Comparison of ENCODE assay signal across 12 mouse cellular contexts in genomic region chr3:97811158-97811557, GRCm38 (mm10).
A peak's percentile ranks its signal among the peaks of the same experiment; 100 is the strongest.
DNase-seq lines count a peak whose midpoint lies in the region; ATAC-seq and TF ChIP-seq lines count a peak whose summit lies in the region.
"Had no signal": no experiment of that assay in that cellular context is flagged by ENCODE, and none has a peak within 500 bp of the region (broad histone marks: within the 10 kb centered on the region; RNA-seq: fewer than 3 reads in every experiment).

No protein-coding gene starts in this region.

- peak overlapping the region; percentile 38 for H3K4me2 ChIP-seq in heart, postnatal 0 days (ENCODE audit: low read depth, low read length)
- H3K4me2 ChIP-seq in midbrain, embryonic 15.5 days: no peak overlapping the region
- H3K4me2 ChIP-seq in midbrain, embryonic 14.5 days (ENCODE audit: low read length): no peak overlapping the region
- H3K4me2 ChIP-seq in stomach, embryonic 14.5 days (replicated peaks; ENCODE audit: low read depth, low read length): no peak overlapping the region

- peak; percentile 43; the same call in 1 of the 2 replicates for ATAC-seq in heart, postnatal 0 days (ENCODE audit: insufficient read depth, low read depth)
- peak; percentile 53 for ATAC-seq in midbrain, embryonic 15.5 days (replicated peaks)
- no peak for ATAC-seq in midbrain, embryonic 14.5 days (ENCODE audit: low FRiP score, low TSS enrichment)
- 0 out of 2 replicates have a peak, but pooled peaks have one; percentile 12 for ATAC-seq in stomach, embryonic 14.5 days (ENCODE audit: insufficient number of reproducible peaks, insufficient read depth, low FRiP score, low read depth)

- peaks cover 46% of the 10 kb centered on the region for H3K4me1 ChIP-seq in heart, postnatal 0 days (ENCODE audit: control insufficient read depth, insufficient read depth)
- peaks cover 14% of the 10 kb centered on the region; the same call in 1 of the 2 replicates for H3K4me1 ChIP-seq in midbrain, embryonic 15.5 days
- H3K4me1 ChIP-seq in midbrain, embryonic 14.5 days (ENCODE audit: control insufficient read depth, insufficient read depth, low read length): no peaks in the 10 kb centered on the region
- no peaks in the 10 kb centered on the region for H3K4me1 ChIP-seq in stomach, embryonic 14.5 days (ENCODE audit: control insufficient read depth, insufficient read depth, low read length)

- peak overlapping the region; percentile 95 for H3K27ac ChIP-seq in heart, postnatal 0 days (ENCODE audit: low read depth)
- H3K27ac ChIP-seq in midbrain, embryonic 15.5 days: 0 out of 2 replicates have a peak overlapping the region, but pooled peaks have one; percentile 16
- no peak overlapping the region for H3K27ac ChIP-seq in midbrain, embryonic 14.5 days (replicated peaks; ENCODE audit: low read depth, low read length)
- no peak overlapping the region for H3K27ac ChIP-seq in stomach, embryonic 14.5 days (ENCODE audit: low read length)

- 14% methylated on average over 6 of the region's 6 CpGs for WGBS in heart, postnatal 0 days
- WGBS in midbrain, embryonic 15.5 days: 19% methylated on average over 6 of the region's 6 CpGs
- WGBS in midbrain, embryonic 14.5 days: 30% methylated on average over 6 of the region's 6 CpGs
- 27% methylated on average over 6 of the region's 6 CpGs for WGBS in stomach, embryonic 14.5 days

- 0 out of 2 replicates have a peak overlapping the region, but pooled peaks have one; percentile 16 for H3K9ac ChIP-seq in heart, postnatal 0 days (replicated peaks; ENCODE audit: low read depth, low read length)
- no peak overlapping the region for H3K9ac ChIP-seq in midbrain, embryonic 15.5 days
- no peak overlapping the region for H3K9ac ChIP-seq in midbrain, embryonic 14.5 days (replicated peaks; ENCODE audit: low read length)
- H3K9ac ChIP-seq in stomach, embryonic 14.5 days (replicated peaks; ENCODE audit: low read depth, low read length): no peak overlapping the region

- peak; percentile 14 for DNase-seq in embryo, embryonic 11 days
- no peak for DNase-seq in embryo, embryonic 10 days (ENCODE audit: low spot score)
- DNase-seq in heart, postnatal 0 days (ENCODE audit: low spot score): no peak
- DNase-seq in heart, adult 8-10 months (ENCODE audit: low spot score): no peak
- DNase-seq in midbrain, embryonic 14.5 days: no peak
- no peak for DNase-seq in ovary, postnatal 36 days (ENCODE audit: low spot score)
- DNase-seq: gastrocnemius, postnatal 36 days; kidney, postnatal 4 days; lung, postnatal 14 days had no signal

- TF ChIP-seq CTCF in heart, postnatal 0 days (IDR thresholded peaks at IDR 0.05; ENCODE audit: low read depth): no peak

- H3K27me3 ChIP-seq in heart, postnatal 0 days (ENCODE audit: control insufficient read depth, insufficient read depth, low read length): no peaks in the 10 kb centered on the region
- no peaks in the 10 kb centered on the region for H3K27me3 ChIP-seq in midbrain, embryonic 15.5 days (replicated peaks)
- no peaks in the 10 kb centered on the region for H3K27me3 ChIP-seq in midbrain, embryonic 14.5 days (ENCODE audit: control insufficient read depth, insufficient read depth, low read length)
- no peaks in the 10 kb centered on the region for H3K27me3 ChIP-seq in stomach, embryonic 14.5 days (ENCODE audit: control insufficient read depth, insufficient read depth, low read length)

- no peak overlapping the region for H3K4me3 ChIP-seq in heart, postnatal 0 days (ENCODE audit: low read depth, low read length)
- H3K4me3 ChIP-seq in midbrain, embryonic 15.5 days: no peak overlapping the region
- H3K4me3 ChIP-seq in midbrain, embryonic 14.5 days (replicated peaks; ENCODE audit: low read depth, low read length): no peak overlapping the region
- H3K4me3 ChIP-seq in stomach, embryonic 14.5 days (ENCODE audit: low read depth, low read length): no peak overlapping the region
- H3K4me3 ChIP-seq: myocyte had no signal

- TF ChIP-seq EP300 in heart, postnatal 0 days (IDR thresholded peaks at IDR 0.05; ENCODE audit: low read depth): no peak

- no peaks in the 10 kb centered on the region; the same call in 1 of the 2 replicates for H3K36me3 ChIP-seq in heart, postnatal 0 days (replicated peaks; ENCODE audit: control insufficient read depth, insufficient read depth, low read length)
- no peaks in the 10 kb centered on the region for H3K36me3 ChIP-seq in midbrain, embryonic 15.5 days (replicated peaks)
- H3K36me3 ChIP-seq in midbrain, embryonic 14.5 days (ENCODE audit: control insufficient read depth, insufficient read depth, low read length): no peaks in the 10 kb centered on the region
- no peaks in the 10 kb centered on the region for H3K36me3 ChIP-seq in stomach, embryonic 14.5 days (ENCODE audit: control insufficient read depth, insufficient read depth, low read length)

- H3K9me3 ChIP-seq in heart, postnatal 0 days (replicated peaks; ENCODE audit: control insufficient read depth, low read length): no peaks in the 10 kb centered on the region
- H3K9me3 ChIP-seq in midbrain, embryonic 15.5 days: no peaks in the 10 kb centered on the region
- H3K9me3 ChIP-seq in midbrain, embryonic 14.5 days (ENCODE audit: control insufficient read depth, low read length): no peaks in the 10 kb centered on the region
- no peaks in the 10 kb centered on the region for H3K9me3 ChIP-seq in stomach, embryonic 14.5 days (ENCODE audit: control insufficient read depth, low read depth, low read length)

Comparison
In these comparisons a context has a peak if more than half of its experiments do, and no peak if none do; other contexts are left out.
1. H3K27ac ChIP-seq: peak in heart, postnatal 0 days (single experiment) and midbrain, embryonic 15.5 days (single experiment); none in midbrain, embryonic 14.5 days (single experiment) and stomach, embryonic 14.5 days (single experiment).